Mouse (Mus musculus) heart, postnatal 0 days (tissue): Measurements from ENCODE around the gene Nfya.

Experiments used
- CTCF ChIP-seq: IDR thresholded peaks from 2 replicates; pipeline ENCODE4 v1.5.1; 2016; ENCODE audit warnings: antibody characterized with exemption, control low read depth, low read depth
- EP300 ChIP-seq: IDR thresholded peaks from 2 replicates; pipeline ENCODE4 v1.6.1; 2016; ENCODE audit warnings: antibody characterized with exemption, low read depth

GRCm38 (mm10) chr17:48425823-48426612 is 16.3 kb upstream of the Nfya start:
- TF ChIP-seq CTCF: no peak
- no peak for TF ChIP-seq EP300
